Mouse (Mus musculus): ENCODE results near the gene Syngr3.
"Not testable (repeated sequence)": the region's sequence is repeated elsewhere in the genome, so short reads cannot be mapped to it uniquely, and the experiment has no call there.

Gene Syngr3

GRCm38 (mm10) chr17:24676187-24676586 lies 13.6 kb downstream of the Syngr3 start:
- DNase-seq: peak; percentile 60

- no peak for DNase-seq
These were observed 15.5 kb downstream of the Syngr3 start for GRCm38 (mm10) chr17:24674277-24674676.

- DNase-seq: peak; percentile 61
These were observed 17.6 kb downstream of the Syngr3 start for GRCm38 (mm10) chr17:24672141-24672540.

GRCm38 (mm10) chr17:24671346-24671745 lies 18.4 kb downstream of the Syngr3 start:
- no peak for DNase-seq

- no peak for DNase-seq
These were observed 19.4 kb downstream of the Syngr3 start for GRCm38 (mm10) chr17:24670246-24670844.

- DNase-seq: peak; percentile 95
These were observed 20.1 kb downstream of the Syngr3 start, which contains the start of gene Zfp598 for GRCm38 (mm10) chr17:24669545-24670245. Gene Zfp598, plus strand, starts transcription at chr17:24669687.

- DNase-seq: not testable (repeated sequence)
These were observed 20.6 kb downstream of the Syngr3 start for GRCm38 (mm10) chr17:24669214-24669544.

- peak; percentile 74 for DNase-seq
These were observed 22.3 kb downstream of the Syngr3 start for GRCm38 (mm10) chr17:24667416-24667815.

- not testable (repeated sequence) for DNase-seq
These were observed 22.7 kb downstream of the Syngr3 start for GRCm38 (mm10) chr17:24667011-24667410.

- peak; percentile 29 for DNase-seq
These were observed 31.6 kb downstream of the Syngr3 start, which contains the start of gene Npw for GRCm38 (mm10) chr17:24658017-24658758. Gene Npw, minus strand, starts transcription at chr17:24658457.

GRCm38 (mm10) chr17:24654969-24655368 lies 34.8 kb downstream of the Syngr3 start:
- DNase-seq: no peak

GRCm38 (mm10) chr17:24653967-24654710 lies 35.6 kb downstream of the Syngr3 start:
- peak; percentile 83 for DNase-seq

- no peak for DNase-seq
These were observed 37.9 kb downstream of the Syngr3 start for GRCm38 (mm10) chr17:24651835-24652234.

- DNase-seq: no peak
These were observed 39.0 kb downstream of the Syngr3 start for GRCm38 (mm10) chr17:24650766-24651165.

- peak; percentile 76 for DNase-seq
These were observed 39.6 kb downstream of the Syngr3 start, which contains the start of gene Slc9a3r2 for GRCm38 (mm10) chr17:24650070-24650616. Gene Slc9a3r2, minus strand, starts transcription at chr17:24650327.

GRCm38 (mm10) chr17:24649581-24650069 lies 40.1 kb downstream of the Syngr3 start:
- DNase-seq: peak; percentile 68

GRCm38 (mm10) chr17:24648731-24649377 lies 40.9 kb downstream of the Syngr3 start:
- DNase-seq: no peak

GRCm38 (mm10) chr17:24647493-24647892 lies 42.3 kb downstream of the Syngr3 start:
- DNase-seq: no peak

GRCm38 (mm10) chr17:24646381-24646780 lies 43.4 kb downstream of the Syngr3 start:
- no peak for DNase-seq

GRCm38 (mm10) chr17:24645916-24646315 lies 43.8 kb downstream of the Syngr3 start:
- peak; percentile 38 for DNase-seq

GRCm38 (mm10) chr17:24644875-24645721 lies 44.7 kb downstream of the Syngr3 start:
- DNase-seq: peak; percentile 54
